Mouse (Mus musculus) olfactory bulb, adult 2 months (tissue): ENCODE measurements around the gene Aatk.

Source experiments
- CTCF ChIP-seq: fragments of 200-500 bp; IDR thresholded peaks from 2 replicates; pipeline ENCODE4 v1.5.1; 2012; ENCODE audit warnings: low read depth, mild to moderate bottlenecking, low read length, moderate library complexity; ENCODE audit not compliant: insufficient read depth
- POLR2A ChIP-seq: fragments of 200-500 bp; IDR thresholded peaks from 2 replicates; pipeline ENCODE4 v1.6.1; 2012; ENCODE audit warnings: mild to moderate bottlenecking, low read depth, low read length, moderate library complexity; ENCODE audit not compliant: insufficient read depth

DNA sequence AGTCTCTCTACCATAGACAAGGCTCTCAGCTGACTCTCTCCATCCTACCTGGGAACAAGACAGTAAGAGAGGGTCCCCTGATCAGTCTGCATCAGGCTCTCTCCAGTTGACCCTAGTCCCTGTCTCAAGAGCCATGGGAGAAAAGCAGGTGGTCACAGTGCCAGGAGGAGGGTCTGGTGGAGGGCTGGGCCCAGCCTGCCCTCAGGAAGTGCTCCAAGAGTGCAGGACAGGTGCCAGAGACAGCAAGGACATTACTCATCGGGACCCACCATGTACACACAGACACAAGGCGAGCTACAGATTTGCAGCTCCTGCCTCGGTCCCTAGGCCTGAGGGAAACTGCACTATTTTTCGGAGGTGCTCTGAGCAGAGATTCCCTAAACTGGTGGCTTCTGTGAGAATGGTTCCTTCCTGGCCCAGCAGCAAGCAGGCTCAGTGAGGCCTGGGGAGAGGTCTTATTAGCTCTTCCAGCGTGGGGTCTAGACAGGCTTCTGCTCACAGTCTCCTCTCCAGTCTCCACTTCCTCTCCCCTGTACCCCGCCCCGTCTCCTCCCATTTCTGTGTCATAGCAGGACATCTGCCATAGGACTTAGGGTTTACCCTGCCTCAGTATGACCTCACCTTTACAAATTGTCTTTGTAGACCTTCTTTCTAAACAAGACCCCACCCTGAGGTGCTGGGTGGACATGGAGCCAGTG is 4.7 kb downstream of the Aatk start:
- no peak for TF ChIP-seq CTCF
- no peak for TF ChIP-seq POLR2A
